Mouse (Mus musculus) adrenal gland, postnatal 0 days (tissue): ENCODE data around the gene F9. TPM values are rescaled to one million over a fixed set of nuclear protein-coding genes. Genes with fewer than 3 reads are reported as not detected.

Experiments
- polyA plus RNA-seq: library from polyadenylated mRNA; unstranded; fragments of >200 nt; fragmentation: Nextera tagmentation; extraction: Ambion mirVana; gene quantifications from 2 replicates; pipeline ENCODE4 v1.2.1, GENCODE M21; 2015

The F9 gene
- polyA plus RNA-seq: 0.48 and 0.58 TPM in 2 replicates

DNA sequence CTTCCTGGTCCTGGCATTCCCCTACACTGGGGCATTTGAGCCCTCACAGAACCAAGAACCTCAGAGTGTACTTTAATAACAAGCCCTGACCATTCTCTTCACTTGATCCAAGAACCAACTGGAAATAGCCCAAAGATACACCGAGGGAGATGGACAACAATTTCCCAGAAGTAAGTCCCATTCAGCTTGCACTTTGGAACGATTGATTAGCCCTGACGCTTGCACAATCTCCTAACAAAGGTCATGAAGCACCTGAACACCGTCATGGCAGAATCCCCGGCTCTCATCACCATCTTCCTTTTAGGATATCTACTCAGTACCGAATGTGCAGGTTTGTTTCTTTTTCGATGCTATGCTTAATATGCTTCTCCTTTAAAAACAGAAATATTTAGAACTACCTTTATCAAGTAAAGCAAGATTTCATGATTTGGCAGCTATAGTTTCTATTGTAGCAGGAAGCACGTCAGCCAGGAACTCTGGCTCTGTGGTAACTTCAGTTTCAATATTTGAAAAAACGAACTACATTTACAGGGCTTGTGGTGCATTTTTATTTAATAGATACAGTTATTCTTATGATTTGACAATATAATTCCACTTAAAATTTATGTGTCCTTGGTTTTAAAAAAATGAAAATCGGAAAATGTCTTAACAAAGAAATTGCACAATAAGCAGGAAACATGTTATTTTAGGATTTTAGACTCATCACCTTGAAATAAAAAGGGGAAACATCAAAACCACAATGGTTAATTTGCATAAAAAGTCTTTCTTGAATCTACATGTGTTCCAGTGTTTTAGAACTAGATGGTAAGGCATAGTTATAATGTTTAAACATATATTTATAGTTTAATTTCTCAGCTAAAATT, at the start of gene F9:
Gene F9, plus strand, starts transcription at position 244 of the 863 bp plus-strand sequence.

Other genes with a start within 250 kb of the F9 start
- gene Mcf2, start 179.6 kb downstream of the F9 start, polyA plus RNA-seq: 0.50 and 0.74 TPM in 2 replicates